Mouse (Mus musculus): ENCODE data around the gene Cntn4.

GRCm38 (mm10) chr6:106213071-106213470, 535.6 kb downstream of the Cntn4 start:
- TF ChIP-seq CTCF (conservative IDR thresholded peaks at IDR 0.05; ENCODE audit: low read length): no peak
- no peak for TF ChIP-seq POU5F1 (IDR thresholded peaks at IDR 0.05; ENCODE audit: borderline replicate concordance, low read length)
